8 mouse cellular contexts compared by ENCODE assay signal in genomic region chr19:8711506-8711905, GRCm38 (mm10). TPM values are rescaled to one million over a fixed set of nuclear protein-coding genes. Genes with fewer than 3 reads are reported as not detected.
DNase-seq lines count a peak whose midpoint lies in the region; ATAC-seq lines count a peak whose summit lies in the region.

No protein-coding gene starts in this region.

- peak overlapping the region; percentile 94; the same call in 1 of the 2 replicates for H3K27ac ChIP-seq in lung, embryonic 16.5 days (ENCODE audit: low read length)
- H3K27ac ChIP-seq in forebrain, embryonic 10.5 days = peak overlapping the region; percentile 94; the same call in 1 of the 2 replicates
- H3K27ac ChIP-seq in limb, embryonic 11.5 days (replicated peaks; ENCODE audit: low read depth, low read length) = no peak overlapping the region
- H3K27ac ChIP-seq in stomach, embryonic 14.5 days (ENCODE audit: low read length) = no peak overlapping the region

- WGBS in lung, embryonic 16.5 days = 47% methylated on average over 4 of the region's 4 CpGs
- WGBS in forebrain, embryonic 10.5 days = 88% methylated on average over 4 of the region's 4 CpGs
- 64% methylated on average over 4 of the region's 4 CpGs for WGBS in limb, embryonic 11.5 days
- WGBS in stomach, embryonic 14.5 days = 67% methylated on average over 4 of the region's 4 CpGs

- peak overlapping the region; percentile 91 for H3K9ac ChIP-seq in lung, embryonic 16.5 days (ENCODE audit: low read length)
- no peak overlapping the region; the same call in 1 of the 2 replicates for H3K9ac ChIP-seq in limb, embryonic 11.5 days (ENCODE audit: low read length)
- peak overlapping the region; percentile 75; the same call in 1 of the 2 replicates for H3K9ac ChIP-seq in stomach, embryonic 14.5 days (replicated peaks; ENCODE audit: low read depth, low read length)

- H3K9me3 ChIP-seq in lung, embryonic 16.5 days (ENCODE audit: control insufficient read depth, low read length) = no peaks in the 10 kb centered on the region
- no peaks in the 10 kb centered on the region for H3K9me3 ChIP-seq in forebrain, embryonic 10.5 days
- H3K9me3 ChIP-seq in limb, embryonic 11.5 days (ENCODE audit: control insufficient read depth, low read length) = no peaks in the 10 kb centered on the region
- H3K9me3 ChIP-seq in stomach, embryonic 14.5 days (ENCODE audit: control insufficient read depth, low read depth, low read length) = no peaks in the 10 kb centered on the region

- DNase-seq in lung, postnatal 14 days = no peak
- DNase-seq in forebrain, embryonic 10.5 days (ENCODE audit: extremely low spot score, low spot score) = no peak
- no peak for DNase-seq in limb, embryonic 11.5 days (ENCODE audit: low spot score)
- DNase-seq in frontal cortex, postnatal 25 days (ENCODE audit: low spot score in 2 of 2) = no peak
- no peak for DNase-seq in testis, postnatal 14 days (ENCODE audit: low spot score)
- no peak for DNase-seq in ovary, postnatal 36 days (ENCODE audit: low spot score)

- H3K4me2 ChIP-seq in lung, embryonic 16.5 days (ENCODE audit: low read depth, low read length) = peak overlapping the region; percentile 82
- H3K4me2 ChIP-seq in limb, embryonic 11.5 days (ENCODE audit: low read depth, severe bottlenecking) = peak overlapping the region; percentile 70
- peak overlapping the region; percentile 78 for H3K4me2 ChIP-seq in stomach, embryonic 14.5 days (replicated peaks; ENCODE audit: low read depth, low read length)

- H3K27me3 ChIP-seq in lung, embryonic 16.5 days (ENCODE audit: control insufficient read depth, insufficient read depth, low read depth, low read length) = no peaks in the 10 kb centered on the region
- H3K27me3 ChIP-seq in forebrain, embryonic 10.5 days (ENCODE audit: poor library complexity, severe bottlenecking) = no peaks in the 10 kb centered on the region
- no peaks in the 10 kb centered on the region for H3K27me3 ChIP-seq in limb, embryonic 11.5 days (ENCODE audit: control insufficient read depth, insufficient read depth, low read length)
- H3K27me3 ChIP-seq in stomach, embryonic 14.5 days (ENCODE audit: control insufficient read depth, insufficient read depth, low read length) = no peaks in the 10 kb centered on the region

- ATAC-seq in lung, embryonic 16.5 days (ENCODE audit: low read depth) = no peak
- no peak for ATAC-seq in limb, embryonic 11.5 days (ENCODE audit: insufficient number of reproducible peaks, low FRiP score, low TSS enrichment, low read depth)
- no peak for ATAC-seq in stomach, embryonic 14.5 days (ENCODE audit: insufficient number of reproducible peaks, insufficient read depth, low FRiP score, low read depth)

- H3K4me3 ChIP-seq in lung, embryonic 16.5 days (ENCODE audit: low read length) = peak overlapping the region; percentile 89
- peak overlapping the region; percentile 84 for H3K4me3 ChIP-seq in forebrain, embryonic 10.5 days
- no peak overlapping the region for H3K4me3 ChIP-seq in limb, embryonic 11.5 days (ENCODE audit: low read depth, low read length)
- H3K4me3 ChIP-seq in stomach, embryonic 14.5 days (ENCODE audit: low read depth, low read length) = peak overlapping the region; percentile 76; the same call in 1 of the 2 replicates

- H3K4me1 ChIP-seq in lung, embryonic 16.5 days (replicated peaks; ENCODE audit: control insufficient read depth, insufficient read depth, low read length) = peaks cover 34% of the 10 kb centered on the region
- H3K4me1 ChIP-seq in forebrain, embryonic 10.5 days = peaks cover 36% of the 10 kb centered on the region
- H3K4me1 ChIP-seq in limb, embryonic 11.5 days (ENCODE audit: control insufficient read depth, insufficient read depth, low read length) = peaks cover 7% of the 10 kb centered on the region
- H3K4me1 ChIP-seq in stomach, embryonic 14.5 days (ENCODE audit: control insufficient read depth, insufficient read depth, low read length) = peaks cover 21% of the 10 kb centered on the region

- peaks cover 31% of the 10 kb centered on the region for H3K36me3 ChIP-seq in lung, embryonic 16.5 days (ENCODE audit: control insufficient read depth, insufficient read depth, low read length)
- peaks cover 58% of the 10 kb centered on the region for H3K36me3 ChIP-seq in forebrain, embryonic 10.5 days (replicated peaks)
- H3K36me3 ChIP-seq in limb, embryonic 11.5 days (ENCODE audit: control insufficient read depth, insufficient read depth, low read length) = peaks cover 28% of the 10 kb centered on the region
- peaks cover 44% of the 10 kb centered on the region for H3K36me3 ChIP-seq in stomach, embryonic 14.5 days (ENCODE audit: control insufficient read depth, insufficient read depth, low read length)

RNA-seq across cellular contexts. Expression of gene Slc3a2, which starts 11.7 kb away (rescaled TPM):
- polyA plus RNA-seq in lung, embryonic 16.5 days (2015; fragmentation: Nextera tagmentation; extraction: Ambion mirVana) = 77.0 and 78.8 TPM in 2 replicates
- polyA plus RNA-seq in forebrain, embryonic 10.5 days (2016; fragmentation: Nextera tagmentation; extraction: Ambion mirVana) = 136 and 149 TPM in 2 replicates
- polyA plus RNA-seq in limb, embryonic 11.5 days (2014; fragmentation: Nextera tagmentation; extraction: Ambion mirVana) = 108 and 114 TPM in 2 replicates
- 80.8 and 91.1 TPM in 2 replicates for polyA plus RNA-seq in stomach, embryonic 14.5 days (2014; fragmentation: Nextera tagmentation; extraction: Ambion mirVana)

RNA-seq across cellular contexts. Expression of gene Wdr74, which starts 24.1 kb away (rescaled TPM):
- 75.5 and 78.9 TPM in 2 replicates for polyA plus RNA-seq in lung, embryonic 16.5 days (2015; fragmentation: Nextera tagmentation; extraction: Ambion mirVana)
- polyA plus RNA-seq in forebrain, embryonic 10.5 days (2016; fragmentation: Nextera tagmentation; extraction: Ambion mirVana) = 120 and 126 TPM in 2 replicates
- 92.9 and 100 TPM in 2 replicates for polyA plus RNA-seq in limb, embryonic 11.5 days (2014; fragmentation: Nextera tagmentation; extraction: Ambion mirVana)
- polyA plus RNA-seq in stomach, embryonic 14.5 days (2014; fragmentation: Nextera tagmentation; extraction: Ambion mirVana) = 79.4 and 85.6 TPM in 2 replicates

RNA-seq across cellular contexts. Expression of gene 1700092M07Rik, which starts 29.0 kb away (rescaled TPM):
- polyA plus RNA-seq in lung, embryonic 16.5 days (2015; fragmentation: Nextera tagmentation; extraction: Ambion mirVana) = 0.83 and 2.7 TPM in 2 replicates
- 3.4 and 3.7 TPM in 2 replicates for polyA plus RNA-seq in forebrain, embryonic 10.5 days (2016; fragmentation: Nextera tagmentation; extraction: Ambion mirVana)
- polyA plus RNA-seq in limb, embryonic 11.5 days (2014; fragmentation: Nextera tagmentation; extraction: Ambion mirVana) = 0.99 and 1.8 TPM in 2 replicates
- polyA plus RNA-seq in stomach, embryonic 14.5 days (2014; fragmentation: Nextera tagmentation; extraction: Ambion mirVana) = 1.0 and 1.9 TPM in 2 replicates

RNA-seq across cellular contexts. Expression of gene Stx5a, which starts 29.7 kb away (rescaled TPM):
- polyA plus RNA-seq in lung, embryonic 16.5 days (2015; fragmentation: Nextera tagmentation; extraction: Ambion mirVana) = 162 and 174 TPM in 2 replicates
- 86.8 and 87.8 TPM in 2 replicates for polyA plus RNA-seq in forebrain, embryonic 10.5 days (2016; fragmentation: Nextera tagmentation; extraction: Ambion mirVana)
- polyA plus RNA-seq in limb, embryonic 11.5 days (2014; fragmentation: Nextera tagmentation; extraction: Ambion mirVana) = 125 and 127 TPM in 2 replicates
- polyA plus RNA-seq in stomach, embryonic 14.5 days (2014; fragmentation: Nextera tagmentation; extraction: Ambion mirVana) = 141 and 143 TPM in 2 replicates

RNA-seq across cellular contexts. Expression of gene Nxf1, which starts 45.4 kb away (rescaled TPM):
- 186 and 190 TPM in 2 replicates for polyA plus RNA-seq in lung, embryonic 16.5 days (2015; fragmentation: Nextera tagmentation; extraction: Ambion mirVana)
- 254 and 275 TPM in 2 replicates for polyA plus RNA-seq in forebrain, embryonic 10.5 days (2016; fragmentation: Nextera tagmentation; extraction: Ambion mirVana)
- 228 and 247 TPM in 2 replicates for polyA plus RNA-seq in limb, embryonic 11.5 days (2014; fragmentation: Nextera tagmentation; extraction: Ambion mirVana)
- 168 and 178 TPM in 2 replicates for polyA plus RNA-seq in stomach, embryonic 14.5 days (2014; fragmentation: Nextera tagmentation; extraction: Ambion mirVana)

Comparison
In these comparisons a context has a peak if more than half of its experiments do, and no peak if none do; other contexts are left out.
1. H3K27ac ChIP-seq: peak in lung, embryonic 16.5 days (single experiment) and forebrain, embryonic 10.5 days (single experiment); none in limb, embryonic 11.5 days (single experiment) and stomach, embryonic 14.5 days (single experiment).
2. Peak in every context shown above with its lines, with median percentiles within 50 percentile points of each other: H3K4me2 ChIP-seq.